Mouse (Mus musculus) hematopoietic stem cell, adult 5-6 weeks (primary cell): Measurements from ENCODE around the gene Socs2. TPM values are rescaled to one million over a fixed set of nuclear protein-coding genes. Genes with fewer than 3 reads are reported as not detected.

Source experiments
- ATAC-seq, 2 experiments: fragments of 125-278 bp in 1 of 2; replicated peaks in 1 of 2; 2 replicates each; pipeline ENCODE4 v1.8.0; 2016 to 2017; ENCODE audit warnings: inconsistent platforms in 2 of 2, mild to moderate bottlenecking in 2 of 2, moderate number of reproducible peaks in 2 of 2, low read depth in 1 of 2, moderate TSS enrichment in 1 of 2; ENCODE audit not compliant: low FRiP score in 2 of 2, poor library complexity in 2 of 2, severe bottlenecking in 2 of 2, insufficient read depth in 1 of 2, low TSS enrichment in 1 of 2
- total RNA-seq: library from RNA; stranded (forward); fragments of 172-1452, 232-1000 nt; gene quantifications from 2 replicates; pipeline ENCODE4 v1.2.3, GENCODE M21; 2017

Gene Socs2
- total RNA-seq, 1 experiment from 2014 or later = 3.8 TPM

- no peak for ATAC-seq
These were observed 47.8 kb downstream of the Socs2 start for GRCm38 (mm10) chr10:95369190-95369589.

GRCm38 (mm10) chr10:95368151-95368550 lies 48.8 kb downstream of the Socs2 start:
- ATAC-seq = no peak

- ATAC-seq = no peak
These were observed 49.3 kb downstream of the Socs2 start for GRCm38 (mm10) chr10:95367661-95368089.

DNA sequence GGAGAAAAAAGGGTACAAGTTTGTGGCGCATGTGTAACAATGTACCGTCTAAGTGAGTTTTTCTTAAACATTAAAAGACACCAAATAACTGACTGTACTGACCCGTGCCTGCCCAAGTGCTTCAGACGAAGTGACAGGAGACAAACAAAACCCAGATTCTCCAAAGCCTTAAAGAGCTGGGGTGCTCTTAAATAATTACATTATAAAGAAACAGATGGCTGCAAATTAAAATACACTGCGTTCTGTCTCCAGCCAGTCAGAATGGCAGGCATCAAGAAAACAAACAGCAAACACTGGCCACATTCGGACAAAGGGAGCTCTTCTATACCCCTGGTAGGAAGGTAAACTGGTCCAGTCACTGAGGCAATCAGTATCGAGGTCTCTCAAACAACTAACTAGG lies 49.7 kb downstream of the Socs2 start:
- no peak for ATAC-seq

- ATAC-seq = no peak
These were observed 54.7 kb downstream of the Socs2 start for GRCm38 (mm10) chr10:95362326-95362725.

- no peak for ATAC-seq
These were observed 55.6 kb downstream of the Socs2 start for GRCm38 (mm10) chr10:95361260-95361841.

- no peak for ATAC-seq
These were observed 56.9 kb downstream of the Socs2 start for GRCm38 (mm10) chr10:95360048-95360447.

DNA sequence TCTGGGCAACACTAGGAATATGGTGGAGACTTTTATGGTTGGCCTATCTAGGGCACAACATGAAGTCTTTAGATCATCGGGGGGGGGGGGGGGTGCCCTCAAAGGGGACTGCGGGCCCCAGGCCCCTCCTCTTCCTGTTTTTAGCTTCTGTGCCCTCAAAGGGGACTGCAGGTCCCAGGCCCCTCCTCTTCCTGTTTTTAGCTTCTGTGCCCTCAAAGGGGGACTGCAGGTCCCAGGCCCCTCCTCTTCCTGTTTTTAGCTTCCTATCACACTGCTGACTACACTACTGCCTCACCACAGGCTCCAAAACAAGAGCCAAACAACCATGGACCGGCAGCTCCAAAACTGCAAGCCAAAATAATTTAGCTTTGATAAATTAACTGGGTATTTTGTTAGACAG lies 59.3 kb downstream of the Socs2 start:
- ATAC-seq = peak; percentile 48 to 65; a peak in 2 of 4 replicates

DNA sequence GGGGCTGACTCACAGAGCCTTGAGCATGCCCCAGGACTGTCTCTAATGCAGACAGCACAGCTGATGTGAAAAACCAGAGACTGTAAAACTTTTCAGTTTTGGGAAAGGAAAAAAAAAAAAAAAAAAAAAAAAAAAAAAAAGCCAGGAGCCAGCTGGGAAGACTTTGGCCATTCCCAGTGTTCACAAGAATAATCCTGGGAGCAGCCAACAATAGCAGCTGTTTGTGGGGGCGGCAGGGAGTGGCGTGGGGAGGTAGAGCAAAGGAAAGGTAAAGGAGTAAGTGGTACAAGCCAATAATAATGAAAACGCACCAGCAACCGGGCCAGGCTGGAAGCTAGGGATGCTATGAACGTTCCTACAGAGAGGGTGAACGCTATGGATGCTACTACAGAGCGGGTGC lies 60.3 kb downstream of the Socs2 start:
- no peak for ATAC-seq

GRCm38 (mm10) chr10:95355678-95356268 lies 61.2 kb downstream of the Socs2 start:
- ATAC-seq = no peak

GRCm38 (mm10) chr10:95354673-95355072 lies 62.3 kb downstream of the Socs2 start:
- no peak for ATAC-seq

- ATAC-seq = no peak
These were observed 62.9 kb downstream of the Socs2 start for GRCm38 (mm10) chr10:95354047-95354446.

- no peak for ATAC-seq
These were observed 68.5 kb downstream of the Socs2 start for GRCm38 (mm10) chr10:95348457-95348856.

DNA sequence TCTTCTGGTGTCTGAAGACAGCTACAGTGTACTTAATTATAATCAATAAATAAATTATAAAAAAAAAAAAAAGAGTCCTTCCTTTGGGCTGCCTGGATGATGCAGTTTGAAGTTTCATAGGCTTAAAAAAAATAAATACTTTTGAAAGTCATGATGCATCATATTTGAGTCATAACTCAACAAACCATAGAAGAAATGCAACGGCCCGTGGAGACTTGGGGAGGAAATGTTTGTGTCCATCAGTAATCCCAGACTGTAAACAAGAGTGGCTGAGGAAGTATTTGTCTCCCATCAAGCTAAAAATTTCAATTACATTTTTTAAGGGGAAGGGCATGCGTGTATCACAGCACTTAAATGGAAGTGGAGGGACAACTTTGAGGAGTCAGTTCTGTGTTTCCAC lies 69.2 kb downstream of the Socs2 start:
- no peak for ATAC-seq

DNA sequence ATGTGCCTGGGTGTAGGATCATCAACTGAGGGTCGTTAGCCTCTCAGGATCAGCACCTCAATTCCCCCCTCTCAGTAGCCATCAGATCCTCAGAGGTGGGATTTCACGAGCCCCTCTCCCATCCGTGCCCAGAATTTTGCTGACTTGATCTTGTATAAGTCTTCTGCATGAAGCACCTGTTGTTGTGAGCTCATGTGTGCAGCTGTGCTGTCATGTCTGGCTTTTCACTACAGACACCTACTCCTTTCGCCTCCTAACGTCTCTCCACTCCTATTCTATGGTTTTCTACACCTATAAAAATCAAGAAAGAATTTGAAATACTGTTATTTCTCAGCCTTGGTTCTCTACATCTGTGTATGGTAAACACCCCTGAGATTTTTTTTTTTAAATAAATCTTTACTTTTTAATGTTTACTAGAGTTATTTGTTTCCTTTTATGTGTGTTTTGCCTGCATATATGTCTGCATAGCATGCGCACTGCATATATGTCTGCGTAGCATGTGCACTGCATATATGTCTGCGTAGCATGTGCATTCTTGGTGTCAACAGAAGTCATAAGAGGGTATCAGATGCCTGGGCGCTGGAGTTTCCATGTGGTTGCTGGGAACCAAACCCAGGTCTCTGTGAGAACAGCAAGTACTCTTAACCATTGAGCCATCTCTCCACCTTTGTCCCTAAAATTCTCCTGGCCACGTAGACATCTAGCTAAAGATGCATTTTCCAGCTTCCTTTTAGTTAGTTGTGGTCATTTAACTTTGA lies 74.0 kb downstream of the Socs2 start:
- no peak for ATAC-seq

- ATAC-seq = no peak
These were observed 76.3 kb downstream of the Socs2 start for GRCm38 (mm10) chr10:95340676-95341075.

DNA sequence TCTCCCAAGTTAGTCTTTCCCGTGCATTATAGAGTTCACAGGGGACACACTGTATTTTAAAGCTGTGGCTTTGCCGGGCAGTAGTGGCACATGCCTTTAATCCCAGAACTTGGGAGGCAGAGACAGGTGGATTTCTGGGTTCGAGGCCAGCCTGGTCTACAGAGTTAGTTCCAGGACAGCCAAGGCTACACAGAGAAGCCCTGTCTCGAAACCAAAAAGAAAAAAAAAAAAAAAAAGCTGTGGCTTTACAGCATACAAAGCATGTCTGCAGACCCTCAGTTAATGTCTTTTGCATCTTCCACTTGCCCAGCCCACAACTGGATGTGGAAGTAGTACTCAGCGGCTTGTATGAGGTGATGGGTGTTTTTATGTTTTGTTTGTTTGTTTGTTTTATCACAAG lies 79.4 kb downstream of the Socs2 start:
- no peak for ATAC-seq

DNA sequence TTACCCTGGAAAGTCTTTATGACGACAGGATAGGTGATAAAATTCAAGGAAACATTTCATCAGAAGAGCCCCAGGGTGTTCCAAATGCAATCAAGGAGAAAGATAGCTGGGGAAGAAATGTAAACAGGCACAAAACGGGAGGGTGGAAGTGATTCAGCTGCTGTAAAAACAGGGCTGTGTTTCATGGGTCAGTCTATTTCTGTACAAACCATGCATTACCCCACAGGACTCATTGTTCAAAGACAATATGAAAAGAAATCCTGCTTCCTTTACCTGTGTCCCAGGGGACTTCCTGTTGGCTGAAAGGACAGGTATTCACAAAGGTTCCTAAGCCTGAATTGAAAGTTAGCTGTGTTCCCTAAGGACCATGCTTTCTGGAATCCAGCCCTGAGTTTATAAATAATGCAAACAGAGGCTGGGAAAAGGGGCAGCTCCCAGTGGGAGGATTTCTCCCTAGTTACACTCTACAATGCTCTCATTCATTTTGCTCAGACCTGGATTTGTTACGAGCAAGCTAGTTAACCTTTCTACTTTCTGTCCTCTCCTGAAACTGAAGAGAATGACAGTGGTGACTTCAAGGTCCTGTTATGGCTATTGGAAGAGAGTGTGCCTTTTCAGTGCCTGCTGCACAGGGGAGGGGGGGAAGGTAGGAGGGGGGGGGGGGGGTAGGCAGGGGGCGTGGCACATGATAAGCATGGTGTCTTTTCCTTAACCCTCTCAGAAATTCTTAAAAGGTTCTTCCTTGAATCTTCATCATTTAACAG lies 80.0 kb downstream of the Socs2 start:
- ATAC-seq = no peak
